Mouse (Mus musculus) CH12F3 (cell line): ENCODE results near the gene Fth1.
"Not testable (repeated sequence)": the region's sequence is repeated elsewhere in the genome, so short reads cannot be mapped to it uniquely, and the experiment has no call there.

ENCODE experiments used
- in situ Hi-C: fragments of 300-500 bp; cut with MboI; formaldehyde crosslinking; loops from 2 replicates; pipeline ENCODE4 v1.14.3; 2020; ENCODE audit warnings: low sequenced_read_pairs

Fth1 gene

GRCm38 (mm10) chr19:9957965-9958364, 22.4 kb upstream of the Fth1 start:
- in situ Hi-C loops = no loop called here

- in situ Hi-C loops = no loop called here
These were observed 19.6 kb upstream of the Fth1 start for GRCm38 (mm10) chr19:9960769-9961168.

GRCm38 (mm10) chr19:9964205-9964916, 16.0 kb upstream of the Fth1 start:
- in situ Hi-C loops = no loop called here

DNA sequence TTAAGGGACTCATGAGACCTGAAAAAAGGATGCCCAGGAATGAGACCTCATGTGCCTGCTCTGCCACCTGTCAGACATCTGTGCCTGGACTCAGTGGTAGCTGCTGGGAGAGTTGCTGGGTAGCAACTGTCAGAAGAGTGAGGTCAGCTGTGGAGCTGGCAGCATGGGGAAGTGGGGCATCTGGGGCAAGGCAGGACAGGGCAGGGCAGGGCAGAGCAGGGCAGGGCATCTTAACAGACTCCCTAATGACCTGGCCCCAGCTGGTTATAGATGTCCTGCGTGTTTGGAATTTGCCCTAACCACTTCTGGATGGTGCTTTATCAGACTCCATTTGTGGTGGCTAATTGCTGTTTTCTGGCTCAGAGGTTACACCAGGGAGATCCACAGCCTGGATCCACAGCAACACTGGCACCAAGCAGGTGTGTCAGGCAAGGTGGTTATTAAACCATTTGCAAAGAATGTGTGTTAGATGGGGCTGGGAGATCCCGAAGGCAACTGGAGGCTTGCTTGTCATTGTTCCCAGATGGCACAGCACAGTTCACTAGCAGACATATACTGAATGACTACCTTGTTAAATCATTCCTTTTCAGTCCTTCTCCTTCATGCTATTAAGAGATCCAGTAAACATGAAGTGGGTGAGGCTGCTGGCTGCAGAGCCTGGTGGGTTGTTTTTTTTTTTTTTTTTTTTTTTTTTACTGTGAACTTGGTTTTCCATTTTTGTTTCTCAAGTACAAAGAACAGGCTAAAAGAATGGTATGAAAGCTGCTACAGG, 14.1 kb upstream of the Fth1 start:
- in situ Hi-C loops = no loop called here

DNA sequence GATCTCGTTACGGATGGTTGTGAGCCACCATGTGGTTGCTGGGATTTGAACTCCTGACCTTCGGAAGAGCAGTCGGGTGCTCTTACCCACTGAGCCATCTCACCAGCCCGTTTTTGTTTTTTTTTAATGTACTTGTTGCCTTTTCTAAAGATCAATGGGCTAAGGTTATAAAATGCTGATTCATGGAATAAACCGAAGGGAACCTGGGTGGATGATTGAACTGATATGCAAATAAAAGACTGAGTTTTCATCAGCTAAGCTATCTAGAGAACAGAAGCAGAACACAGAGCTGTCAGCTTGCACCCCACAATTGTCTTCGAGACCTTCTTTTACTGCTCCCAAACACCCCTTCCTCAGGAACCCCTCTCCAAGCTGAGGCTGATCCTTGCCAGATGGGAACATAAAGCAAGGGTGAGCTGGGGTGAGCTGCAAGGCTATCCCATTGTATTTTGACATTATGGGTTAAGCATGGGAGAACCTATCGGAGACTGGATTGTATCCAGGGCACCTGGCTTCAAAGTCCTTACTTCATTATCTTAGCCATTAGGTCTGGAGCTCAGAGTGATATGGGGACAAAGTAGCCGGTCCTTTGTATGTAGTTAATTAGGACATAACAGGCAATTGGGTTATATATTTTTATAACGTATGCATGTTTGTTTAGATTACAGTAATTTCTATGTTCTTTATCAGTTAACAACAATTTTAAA, 12.2 kb upstream of the Fth1 start:
- in situ Hi-C loops = no loop called here

GRCm38 (mm10) chr19:9974853-9975252, 5.5 kb upstream of the Fth1 start:
- in situ Hi-C loops = not testable (repeated sequence)

DNA sequence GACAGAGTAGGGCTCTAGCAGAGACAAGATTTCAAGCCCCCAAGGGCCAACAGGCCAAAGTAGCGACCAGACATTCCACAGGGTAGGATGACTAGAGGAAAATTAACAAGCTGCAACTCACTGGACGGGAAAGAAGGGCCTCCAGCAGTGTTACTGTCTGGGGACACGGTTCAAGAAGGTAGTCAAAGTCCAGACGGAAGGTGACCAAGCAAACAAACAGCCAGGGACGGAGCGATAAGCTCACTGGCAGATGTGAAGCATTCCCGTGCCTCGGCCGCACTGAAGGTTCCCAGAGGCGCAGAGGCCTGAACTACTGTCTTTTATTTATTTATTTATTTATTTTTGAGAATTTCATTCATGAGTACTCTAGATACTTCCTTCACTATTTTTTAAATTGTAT, 3.3 kb upstream of the Fth1 start:
- in situ Hi-C loops = no loop called here

GRCm38 (mm10) chr19:9978431-9978951, 1.9 kb upstream of the Fth1 start:
- in situ Hi-C loops = no loop called here

DNA sequence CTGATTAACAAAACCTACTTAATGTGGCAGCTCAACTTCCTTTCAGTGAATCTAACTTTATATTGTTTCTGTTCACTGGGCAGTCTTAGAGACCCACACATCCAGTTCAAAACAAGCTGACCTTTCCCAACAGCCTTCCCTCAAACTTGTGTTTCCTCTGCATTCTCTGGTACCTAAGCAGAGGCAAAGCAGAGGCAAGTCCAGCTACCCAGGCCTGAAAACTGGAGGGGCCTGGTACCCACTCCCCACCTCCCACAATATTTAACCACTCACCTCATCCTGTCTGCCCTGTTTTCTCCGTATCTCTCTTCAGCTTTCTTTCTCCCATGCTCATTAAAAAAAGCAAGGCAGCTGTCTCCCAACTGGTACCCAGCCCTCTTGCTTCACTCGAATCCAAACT, 1.2 kb upstream of the Fth1 start:
- in situ Hi-C loops = no loop called here

- in situ Hi-C loops = no loop called here
These were observed 1.2 kb downstream of the Fth1 start for GRCm38 (mm10) chr19:9981621-9982020.

DNA sequence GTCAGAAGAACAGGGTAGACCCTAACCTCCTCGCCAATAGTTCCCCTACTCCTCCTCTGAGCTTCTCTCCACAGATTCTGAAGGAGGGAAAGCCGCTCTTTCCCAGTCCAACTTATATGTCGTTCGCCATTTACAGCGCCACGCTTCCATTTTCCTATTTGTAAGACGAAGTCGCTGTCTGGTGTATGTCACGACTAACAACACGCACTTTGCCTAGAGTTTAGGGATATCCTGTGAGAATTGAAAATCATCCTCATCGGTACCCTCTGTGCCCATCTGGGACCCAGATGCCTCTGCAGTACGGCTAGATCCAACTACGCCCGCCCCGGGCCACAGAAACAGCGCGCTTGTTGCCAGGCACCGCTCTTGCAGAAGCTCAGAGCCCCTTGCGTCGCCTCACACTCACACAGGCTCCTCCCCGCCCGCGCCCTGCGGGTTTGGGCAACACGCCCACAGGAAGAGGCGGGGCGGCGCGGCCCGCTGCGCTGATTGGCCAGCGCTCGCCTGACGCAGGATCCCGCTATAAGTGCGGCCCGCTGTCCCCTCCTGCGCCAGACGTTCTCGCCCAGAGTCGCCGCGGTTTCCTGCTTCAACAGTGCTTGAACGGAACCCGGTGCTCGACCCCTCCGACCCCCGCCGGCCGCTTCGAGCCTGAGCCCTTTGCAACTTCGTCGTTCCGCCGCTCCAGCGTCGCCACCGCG, 1.9 kb downstream of the Fth1 start:
- in situ Hi-C loops = no loop called here

GRCm38 (mm10) chr19:9982852-9983542, 2.6 kb downstream of the Fth1 start:
- in situ Hi-C loops = no loop called here

GRCm38 (mm10) chr19:9984111-9985055, 4.0 kb downstream of the Fth1 start:
- in situ Hi-C loops = no loop called here

DNA sequence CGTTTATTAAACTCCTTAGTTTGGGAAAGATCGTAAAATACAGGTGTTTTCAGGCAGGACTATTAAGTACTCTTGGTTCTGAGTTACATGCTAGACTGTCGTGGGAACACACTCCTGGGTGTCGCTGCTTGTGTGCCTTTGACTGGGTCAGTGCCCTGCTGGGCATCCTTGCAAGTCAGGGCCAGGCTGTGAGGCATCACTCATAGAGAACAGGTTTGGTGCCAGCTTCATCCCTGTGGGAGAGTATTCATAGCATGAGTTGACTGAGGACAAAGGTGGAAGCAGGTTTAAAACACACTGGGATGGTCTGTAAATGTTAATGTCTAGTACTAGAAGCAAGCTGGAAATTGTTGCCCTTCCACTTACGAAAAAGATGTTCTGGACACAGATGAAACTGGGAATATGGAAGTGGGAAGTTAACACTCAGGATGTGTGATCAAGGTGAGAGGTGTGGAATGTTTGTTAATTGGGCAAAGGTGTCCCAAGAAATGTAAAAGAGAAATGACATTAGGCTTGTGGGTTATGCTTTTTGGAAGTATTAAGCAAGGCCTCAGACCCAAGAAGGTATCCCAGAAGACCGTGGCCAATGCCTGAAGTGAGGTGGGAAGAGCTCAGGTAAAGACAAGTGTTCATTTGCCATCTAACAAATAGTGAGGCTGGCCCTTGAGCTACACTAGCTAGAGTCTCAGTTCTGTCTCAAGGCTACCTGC, 4.9 kb downstream of the Fth1 start:
- in situ Hi-C loops = no loop called here

GRCm38 (mm10) chr19:9985900-9986421, 5.6 kb downstream of the Fth1 start:
- in situ Hi-C loops = no loop called here

GRCm38 (mm10) chr19:9987192-9987591, 6.8 kb downstream of the Fth1 start:
- in situ Hi-C loops = no loop called here

- in situ Hi-C loops = no loop called here
These were observed 7.2 kb downstream of the Fth1 start for GRCm38 (mm10) chr19:9987593-9987992.

- in situ Hi-C loops = no loop called here
These were observed 8.9 kb downstream of the Fth1 start for GRCm38 (mm10) chr19:9989171-9989883.
